Mouse (Mus musculus) lung, adult 2 months (tissue): ENCODE data around the gene Isca1.

ENCODE experiments used
- CTCF ChIP-seq: fragments of 200-500 bp; IDR thresholded peaks from 2 replicates; pipeline ENCODE4 v1.5.1; 2011; ENCODE audit warnings: mild to moderate bottlenecking, low read length, control low read depth; ENCODE audit not compliant: insufficient read depth
- POLR2A ChIP-seq: fragments of 200-500 bp; IDR thresholded peaks from 2 replicates; pipeline ENCODE4 v1.6.1; 2011; ENCODE audit warnings: low read depth, mild to moderate bottlenecking, control low read depth, low read length, borderline replicate concordance; ENCODE audit errors: extremely low read depth

- TF ChIP-seq CTCF (no peak), POLR2A (peak; percentile 73)
These were observed at the start of gene Isca1 for GRCm38 (mm10) chr13:59769296-59770163.
